Mouse (Mus musculus) megakaryocyte progenitor cell, adult 5-6 weeks (primary cell): ENCODE measurements at regions not wholly inside any gene's neighbourhood (a gene's known extent, or its start where the extent isn't known, plus 50 kb on each side); places are given as distances from the start of the nearest gene placed in this dataset.

Experiments used
- ATAC-seq: replicated peaks from 2 replicates; pipeline ENCODE4 v1.8.0; 2016; ENCODE audit warnings: mild to moderate bottlenecking, moderate TSS enrichment, inconsistent platforms; ENCODE audit not compliant: poor library complexity

GRCm38 (mm10) chr14:47795062-47795461 lies 146.8 kb downstream of the Ktn1 start:
- ATAC-seq, result peak; percentile 76

GRCm38 (mm10) chr14:47798203-47798602 lies 150.0 kb downstream of the Ktn1 start:
- ATAC-seq, result no peak

- ATAC-seq, result no peak
Observed at GRCm38 (mm10) chr14:47799564-47799963, 151.3 kb downstream of the Ktn1 start.

- ATAC-seq, result no peak
Observed at GRCm38 (mm10) chr14:47805202-47805601, 157.0 kb downstream of the Ktn1 start.

- ATAC-seq, result no peak
Observed at GRCm38 (mm10) chr14:47805771-47806535, 157.7 kb downstream of the Ktn1 start.

- ATAC-seq, result no peak
Observed at GRCm38 (mm10) chr14:47808097-47808910, 160.1 kb downstream of the Ktn1 start.

GRCm38 (mm10) chr14:47818224-47818623 lies 170.0 kb downstream of the Ktn1 start:
- ATAC-seq, result peak; percentile 54

- ATAC-seq, result no peak
Observed at GRCm38 (mm10) chr14:47818641-47819040, 170.4 kb downstream of the Ktn1 start.

- peak; percentile 56 for ATAC-seq
Observed at GRCm38 (mm10) chr14:47820571-47821143, 172.4 kb downstream of the Ktn1 start.

GRCm38 (mm10) chr14:47823182-47823581 lies 174.9 kb downstream of the Ktn1 start:
- no peak for ATAC-seq

GRCm38 (mm10) chr14:47823696-47824095 lies 175.4 kb downstream of the Ktn1 start:
- ATAC-seq, result no peak

- peak; percentile 79 for ATAC-seq
Observed at GRCm38 (mm10) chr14:47825446-47825956, 177.3 kb downstream of the Ktn1 start.

GRCm38 (mm10) chr14:47826545-47826944 lies 178.3 kb downstream of the Ktn1 start:
- no peak for ATAC-seq

GRCm38 (mm10) chr14:47827623-47828022 lies 179.4 kb downstream of the Ktn1 start:
- ATAC-seq, result peak; percentile 77

- no peak for ATAC-seq
Observed at GRCm38 (mm10) chr14:47833696-47834095, 185.4 kb downstream of the Ktn1 start.

GRCm38 (mm10) chr14:47835408-47835807 lies 187.2 kb downstream of the Ktn1 start:
- ATAC-seq, result no peak

GRCm38 (mm10) chr14:47839493-47840215 lies 191.4 kb downstream of the Ktn1 start:
- ATAC-seq, result no peak

GRCm38 (mm10) chr14:47844366-47844765 lies 196.1 kb downstream of the Ktn1 start:
- no peak for ATAC-seq

- ATAC-seq, result no peak
Observed at GRCm38 (mm10) chr14:47848861-47849260, 200.6 kb downstream of the Ktn1 start.

- ATAC-seq, result no peak
Observed at GRCm38 (mm10) chr14:47856280-47856765, 208.1 kb downstream of the Ktn1 start.

- no peak for ATAC-seq
Observed at GRCm38 (mm10) chr14:47857271-47857670, 209.0 kb downstream of the Ktn1 start.
